Mouse (Mus musculus) liver, adult 2 months (tissue): ENCODE measurements around the gene Tango6.
A peak's percentile ranks its signal among the peaks of the same experiment; 100 is the strongest.

Experiments
- CTCF ChIP-seq: fragments of 200-500 bp; IDR thresholded peaks from 2 replicates; pipeline ENCODE4 v1.5.1; 2011; ENCODE audit warnings: low read depth, low read length, control low read depth
- POLR2A ChIP-seq: fragments of 200-500 bp; IDR thresholded peaks from 2 replicates; pipeline ENCODE4 v1.6.1; 2011; ENCODE audit warnings: low read length, control low read depth; ENCODE audit not compliant: insufficient read depth; ENCODE audit errors: extremely low read depth

GRCm38 (mm10) chr8:106699588-106699987 is 16.7 kb downstream of the Tango6 start:
- no peak for TF ChIP-seq POLR2A
- TF ChIP-seq CTCF, result peak; percentile 68
